Mouse (Mus musculus) forebrain, embryonic 14.5 days (tissue): ENCODE measurements around the gene Bclaf3. TPM values are rescaled to one million over a fixed set of nuclear protein-coding genes. Genes with fewer than 3 reads are reported as not detected.
"Not testable (repeated sequence)": the region's sequence is repeated elsewhere in the genome, so short reads cannot be mapped to it uniquely, and the experiment has no call there.

Experiments
- ATAC-seq: fragments of 200-750 bp; cut with Nextera tagmentation; 2 replicates; pipeline ENCODE4 v1.8.0; 2017; ENCODE audit warnings: mild to moderate bottlenecking, moderate library complexity
- DNase-seq: peaks from one replicate; pipeline ENCODE4 v3.0.0-alpha.2; 2015; ENCODE audit warnings: low spot score
- H3K27ac ChIP-seq: fragments of 300-500 bp; sonication (generic); 2 replicates; pipeline ENCODE4 v1.5.1; 2014; ENCODE audit warnings: low read depth, mild to moderate bottlenecking, control low read depth, low read length, moderate library complexity
- H3K27me3 ChIP-seq: fragments of 300-500 bp; sonication (generic); replicated peaks from 2 replicates; pipeline ENCODE4 v1.6.1; 2014; ENCODE audit warnings: low read length, control low read depth, mixed read lengths; ENCODE audit not compliant: control insufficient read depth, insufficient read depth
- H3K36me3 ChIP-seq: fragments of 300-500 bp; sonication (generic); 2 replicates; pipeline ENCODE4 v1.6.1; 2014; ENCODE audit warnings: low read length, control low read depth; ENCODE audit not compliant: control insufficient read depth, insufficient read depth
- H3K4me1 ChIP-seq: fragments of 300-500 bp; sonication (generic); 2 replicates; pipeline ENCODE4 v1.6.1; 2014; ENCODE audit warnings: antibody characterized with exemption, low read length, control low read depth; ENCODE audit not compliant: control insufficient read depth, insufficient read depth
- H3K4me2 ChIP-seq: fragments of 300-500 bp; sonication (generic); 2 replicates; pipeline ENCODE4 v1.6.1; 2014; ENCODE audit warnings: mild to moderate bottlenecking, control low read depth, low read length
- H3K4me3 ChIP-seq: fragments of 300-500 bp; sonication (generic); 2 replicates; pipeline ENCODE4 v1.5.1; 2014; ENCODE audit warnings: low read depth, low read length, control low read depth
- H3K9ac ChIP-seq: fragments of 300-500 bp; sonication (generic); 2 replicates; pipeline ENCODE4 v1.6.1; 2014; ENCODE audit warnings: mild to moderate bottlenecking, low read length, control low read depth, moderate library complexity
- H3K9me3 ChIP-seq: fragments of 300-500 bp; sonication (generic); replicated peaks from 2 replicates; pipeline ENCODE4 v1.6.1; 2016; ENCODE audit warnings: low read length, control low read depth, mixed read lengths; ENCODE audit not compliant: control insufficient read depth
- WGBS: fragments of 180-500 bp; shearing (Covaris S2); extraction: QIAGEN DNeasy Blood & Tissue Kit; methylation state at CpG from one replicate; pipeline ENCODE4 v1.1.7; 2014; 5-methylcytosine and 5-hydroxymethylcytosine counted together
- polyA plus RNA-seq: library from polyadenylated mRNA; unstranded; fragments of >200 nt; fragmentation: Nextera tagmentation; extraction: Ambion mirVana; gene quantifications from 2 replicates; pipeline ENCODE4 v1.2.1, GENCODE M21; 2014

Bclaf3 gene
- 18.9 and 24.3 TPM in 2 replicates for polyA plus RNA-seq

- Histone ChIP-seq H3K9me3 (no peaks in the 10 kb centered on the region), H3K4me2 (no peak within 1 kb of the TSS), H3K4me1 (no peaks in the 10 kb centered on the region), H3K27me3 (no peaks in the 10 kb centered on the region), H3K36me3 (no peaks in the 10 kb centered on the region), H3K9ac (no peak within 1 kb of the TSS), H3K4me3 (no peak within 1 kb of the TSS), H3K27ac (no peak within 1 kb of the TSS)
- WGBS, result 88% methylated on average over 6 of the region's 6 CpGs
- DNase-seq (no peak), ATAC-seq (no peak)
Observed at GRCm38 (mm10) chrX:159526388-159526787, at the start of gene Bclaf3. TSS of gene Bclaf3 (plus strand) at chrX:159526688.

- H3K27ac ChIP-seq, H3K9me3 ChIP-seq, H3K27me3 ChIP-seq, DNase-seq, H3K4me2 ChIP-seq, ATAC-seq, H3K9ac ChIP-seq, H3K4me3 ChIP-seq, H3K36me3 ChIP-seq, H3K4me1 ChIP-seq: not testable (repeated sequence)
- 90% methylated on average over 4 of the region's 4 CpGs for WGBS
Observed at GRCm38 (mm10) chrX:159478243-159478940, 48.1 kb upstream of the Bclaf3 start.

GRCm38 (mm10) chrX:159484247-159484646, 42.2 kb upstream of the Bclaf3 start:
- H3K4me1 ChIP-seq, result no peaks in the 10 kb centered on the region
- WGBS, result 71% methylated on average over 1 of the region's 1 CpGs
- no peak for DNase-seq
- H3K27ac ChIP-seq, result no peak overlapping the region
- H3K9me3 ChIP-seq, result no peaks in the 10 kb centered on the region
- H3K4me2 ChIP-seq, result no peak overlapping the region
- H3K9ac ChIP-seq, result no peak overlapping the region
- ATAC-seq, result no peak
- H3K27me3 ChIP-seq, result no peaks in the 10 kb centered on the region
- no peak overlapping the region for H3K4me3 ChIP-seq
- H3K36me3 ChIP-seq, result no peaks in the 10 kb centered on the region

- Histone ChIP-seq H3K4me3 (no peak overlapping the region), H3K27me3 (no peaks in the 10 kb centered on the region), H3K4me2 (no peak overlapping the region), H3K9me3 (no peaks in the 10 kb centered on the region), H3K36me3 (no peaks in the 10 kb centered on the region), H3K27ac (no peak overlapping the region), H3K9ac (no peak overlapping the region), H3K4me1 (no peaks in the 10 kb centered on the region)
- no peak for DNase-seq
- ATAC-seq, result no peak
- WGBS, result 68% methylated on average over 2 of the region's 2 CpGs
Observed at GRCm38 (mm10) chrX:159503181-159503580, 23.3 kb upstream of the Bclaf3 start.

GRCm38 (mm10) chrX:159508331-159509036, 18.0 kb upstream of the Bclaf3 start:
- WGBS, result 68% methylated on average over 19 of the region's 19 CpGs
- Histone ChIP-seq H3K36me3 (no peaks in the 10 kb centered on the region), H3K27me3 (no peaks in the 10 kb centered on the region), H3K4me2 (no peak overlapping the region), H3K4me3 (no peak overlapping the region), H3K9me3 (no peaks in the 10 kb centered on the region), H3K9ac (no peak overlapping the region), H3K27ac (no peak overlapping the region), H3K4me1 (no peaks in the 10 kb centered on the region)
- DNase-seq (no peak), ATAC-seq (no peak)

- ATAC-seq (no peak), DNase-seq (no peak)
- H3K4me2 ChIP-seq, result no peak overlapping the region
- no peaks in the 10 kb centered on the region for H3K9me3 ChIP-seq
- H3K27ac ChIP-seq, result no peak overlapping the region
- no peak overlapping the region for H3K4me3 ChIP-seq
- no peaks in the 10 kb centered on the region for H3K27me3 ChIP-seq
- no peaks in the 10 kb centered on the region for H3K4me1 ChIP-seq
- no peaks in the 10 kb centered on the region for H3K36me3 ChIP-seq
- H3K9ac ChIP-seq, result no peak overlapping the region
- 78% methylated on average over 4 of the region's 4 CpGs for WGBS
Observed at GRCm38 (mm10) chrX:159509042-159509441, 17.4 kb upstream of the Bclaf3 start.

- ATAC-seq, result no peak
Observed at GRCm38 (mm10) chrX:159509847-159510715, 16.4 kb upstream of the Bclaf3 start.

GRCm38 (mm10) chrX:159510716-159511051, 15.8 kb upstream of the Bclaf3 start:
- H3K36me3 ChIP-seq, result no peaks in the 10 kb centered on the region
- no peak overlapping the region for H3K9ac ChIP-seq
- ATAC-seq (no peak), DNase-seq (no peak)
- H3K27me3 ChIP-seq, result no peaks in the 10 kb centered on the region
- no peaks in the 10 kb centered on the region for H3K4me1 ChIP-seq
- H3K4me3 ChIP-seq, result no peak overlapping the region
- H3K4me2 ChIP-seq, result no peak overlapping the region
- WGBS, result 73% methylated on average over 9 of the region's 9 CpGs
- no peaks in the 10 kb centered on the region for H3K9me3 ChIP-seq
- no peak overlapping the region for H3K27ac ChIP-seq

More at GRCm38 (mm10) chrX:159509847-159510715, 16.4 kb upstream of the Bclaf3 start:
- no peaks in the 10 kb centered on the region for H3K4me1 ChIP-seq
- no peaks in the 10 kb centered on the region for H3K27me3 ChIP-seq
- H3K4me2 ChIP-seq, result no peak overlapping the region
- H3K9ac ChIP-seq, result no peak overlapping the region
- WGBS, result 81% methylated on average over 19 of the region's 19 CpGs
- DNase-seq, result no peak
- H3K36me3 ChIP-seq, result no peaks in the 10 kb centered on the region
- no peak overlapping the region for H3K27ac ChIP-seq
- no peaks in the 10 kb centered on the region for H3K9me3 ChIP-seq
- no peak overlapping the region for H3K4me3 ChIP-seq
